13 mouse cellular contexts compared by ENCODE assay signal in genomic region chr2:109989196-109989595, GRCm38 (mm10). TPM values are rescaled to one million over a fixed set of nuclear protein-coding genes. Genes with fewer than 3 reads are reported as not detected.
A peak's percentile ranks its signal among the peaks of the same experiment; 100 is the strongest.
DNase-seq lines count a peak whose midpoint lies in the region; ATAC-seq lines count a peak whose summit lies in the region.
"Had no signal": no experiment of that assay in that cellular context is flagged by ENCODE, and none has a peak within 500 bp of the region (broad histone marks: within the 10 kb centered on the region; RNA-seq: fewer than 3 reads in every experiment).

No protein-coding gene starts in this region.

- no peaks in the 10 kb centered on the region for H3K27me3 ChIP-seq in kidney, embryonic 14.5 days (ENCODE audit: control insufficient read depth, insufficient read depth, low read length)
- H3K27me3 ChIP-seq in embryonic facial prominence, embryonic 12.5 days, result no peaks in the 10 kb centered on the region
- no peaks in the 10 kb centered on the region for H3K27me3 ChIP-seq in intestine, embryonic 15.5 days (replicated peaks)
- H3K27me3 ChIP-seq in neural tube, embryonic 12.5 days (replicated peaks), result no peaks in the 10 kb centered on the region
- H3K27me3 ChIP-seq: embryonic facial prominence, embryonic 15.5 days; megakaryocyte, embryonic 14.5 days had no signal

- no peak for DNase-seq in kidney, adult 9 months
- no peak for DNase-seq in spleen, postnatal 4 days (ENCODE audit: low spot score in 2 of 2)
- DNase-seq in testis, postnatal 10 days (ENCODE audit: low spot score), result no peak
- DNase-seq in cerebellum, adult 9-11 months, result no peak
- DNase-seq: adrenal gland, postnatal 10 days; right cerebral cortex, postnatal 14 days had no signal

- peak overlapping the region; percentile 24; the same call in 1 of the 2 replicates for H3K27ac ChIP-seq in kidney, embryonic 14.5 days (ENCODE audit: low read depth, low read length)
- H3K27ac ChIP-seq in embryonic facial prominence, embryonic 12.5 days, result peak overlapping the region; percentile 57; the same call in 1 of the 2 replicates
- H3K27ac ChIP-seq in intestine, embryonic 15.5 days, result 0 out of 2 replicates have a peak overlapping the region, but pooled peaks have one; percentile 64
- no peak overlapping the region for H3K27ac ChIP-seq in neural tube, embryonic 12.5 days

- no peaks in the 10 kb centered on the region; the same call in 1 of the 2 replicates for H3K36me3 ChIP-seq in kidney, embryonic 14.5 days (ENCODE audit: control insufficient read depth, insufficient read depth, low read length)
- H3K36me3 ChIP-seq in embryonic facial prominence, embryonic 12.5 days, result no peaks in the 10 kb centered on the region
- H3K36me3 ChIP-seq in intestine, embryonic 15.5 days, result no peaks in the 10 kb centered on the region
- no peaks in the 10 kb centered on the region for H3K36me3 ChIP-seq in neural tube, embryonic 12.5 days
- H3K36me3 ChIP-seq: embryonic facial prominence, embryonic 15.5 days had no signal

- peak; percentile 78 for ATAC-seq in kidney, embryonic 14.5 days (ENCODE audit: low FRiP score, low TSS enrichment)
- ATAC-seq in embryonic facial prominence, embryonic 12.5 days (ENCODE audit: insufficient number of reproducible peaks, insufficient read depth, low FRiP score, low TSS enrichment), result no peak
- 0 out of 2 replicates have a peak, but pooled peaks have one; percentile 36 for ATAC-seq in intestine, embryonic 15.5 days
- ATAC-seq in neural tube, embryonic 12.5 days (ENCODE audit: low FRiP score, low read depth), result peak; percentile 85

- H3K9ac ChIP-seq in kidney, embryonic 14.5 days (ENCODE audit: low read depth, low read length), result no peak overlapping the region
- no peak overlapping the region for H3K9ac ChIP-seq in embryonic facial prominence, embryonic 12.5 days
- no peak overlapping the region for H3K9ac ChIP-seq in intestine, embryonic 15.5 days
- no peak overlapping the region for H3K9ac ChIP-seq in neural tube, embryonic 12.5 days
- H3K9ac ChIP-seq: embryonic facial prominence, embryonic 15.5 days had no signal

- H3K4me2 ChIP-seq in kidney, embryonic 14.5 days (replicated peaks; ENCODE audit: low read depth, low read length), result no peak overlapping the region
- no peak overlapping the region for H3K4me2 ChIP-seq in embryonic facial prominence, embryonic 12.5 days (replicated peaks)
- H3K4me2 ChIP-seq in intestine, embryonic 15.5 days (replicated peaks), result no peak overlapping the region
- peak overlapping the region; percentile 20; the same call in 1 of the 2 replicates for H3K4me2 ChIP-seq in neural tube, embryonic 12.5 days (replicated peaks)
- H3K4me2 ChIP-seq: embryonic facial prominence, embryonic 15.5 days had no signal

- no peak overlapping the region for H3K4me3 ChIP-seq in kidney, embryonic 14.5 days (ENCODE audit: low read length)
- no peak overlapping the region for H3K4me3 ChIP-seq in embryonic facial prominence, embryonic 12.5 days
- H3K4me3 ChIP-seq in intestine, embryonic 15.5 days (replicated peaks), result no peak overlapping the region
- no peak overlapping the region for H3K4me3 ChIP-seq in neural tube, embryonic 12.5 days
- H3K4me3 ChIP-seq: embryonic facial prominence, embryonic 15.5 days; megakaryocyte, embryonic 14.5 days had no signal

- H3K4me1 ChIP-seq in kidney, embryonic 14.5 days (ENCODE audit: control insufficient read depth, insufficient read depth, low read length), result peaks cover 42% of the 10 kb centered on the region
- H3K4me1 ChIP-seq in embryonic facial prominence, embryonic 12.5 days, result peaks cover 57% of the 10 kb centered on the region
- H3K4me1 ChIP-seq in intestine, embryonic 15.5 days (replicated peaks), result peaks cover 29% of the 10 kb centered on the region
- H3K4me1 ChIP-seq in neural tube, embryonic 12.5 days, result peaks cover 54% of the 10 kb centered on the region
- H3K4me1 ChIP-seq: megakaryocyte, embryonic 14.5 days had no signal

- WGBS in kidney, embryonic 14.5 days, result 2% methylated on average over 3 of the region's 3 CpGs
- WGBS in embryonic facial prominence, embryonic 12.5 days, result 2% methylated on average over 3 of the region's 3 CpGs
- 3% methylated on average over 3 of the region's 3 CpGs for WGBS in intestine, embryonic 15.5 days
- 2% methylated on average over 3 of the region's 3 CpGs for WGBS in neural tube, embryonic 12.5 days

- H3K9me3 ChIP-seq in kidney, embryonic 14.5 days (ENCODE audit: control insufficient read depth, low read length), result no peaks in the 10 kb centered on the region
- H3K9me3 ChIP-seq in embryonic facial prominence, embryonic 12.5 days, result no peaks in the 10 kb centered on the region
- no peaks in the 10 kb centered on the region for H3K9me3 ChIP-seq in intestine, embryonic 15.5 days
- H3K9me3 ChIP-seq in neural tube, embryonic 12.5 days, result no peaks in the 10 kb centered on the region
- H3K9me3 ChIP-seq: embryonic facial prominence, embryonic 15.5 days; G1E; megakaryocyte, embryonic 14.5 days had no signal

RNA-seq across cellular contexts. Expression of gene Ccdc34, which starts 28.4 kb away (rescaled TPM):
- 59.7 and 75.0 TPM in 2 replicates for polyA plus RNA-seq in kidney, embryonic 14.5 days (2014; fragmentation: Nextera tagmentation; extraction: Ambion mirVana)
- 45.7 and 51.0 TPM in 2 replicates for polyA plus RNA-seq in embryonic facial prominence, embryonic 12.5 days (2016; fragmentation: Nextera tagmentation; extraction: Ambion mirVana)
- polyA plus RNA-seq in intestine, embryonic 15.5 days (2015; fragmentation: Nextera tagmentation; extraction: Ambion mirVana), result 45.8 and 51.1 TPM in 2 replicates
- polyA plus RNA-seq in neural tube, embryonic 12.5 days (2016; fragmentation: Nextera tagmentation; extraction: Ambion mirVana), result 51.3 and 55.6 TPM in 2 replicates
